Mouse (Mus musculus) brain, adult 2 months (tissue): Measurements from ENCODE around the gene Slc30a7.

Experiments used
- DNase-seq: peaks from one replicate; pipeline ENCODE4 v3.0.0; 2011; ENCODE audit warnings: low read depth, low spot score

The Slc30a7 gene

DNA sequence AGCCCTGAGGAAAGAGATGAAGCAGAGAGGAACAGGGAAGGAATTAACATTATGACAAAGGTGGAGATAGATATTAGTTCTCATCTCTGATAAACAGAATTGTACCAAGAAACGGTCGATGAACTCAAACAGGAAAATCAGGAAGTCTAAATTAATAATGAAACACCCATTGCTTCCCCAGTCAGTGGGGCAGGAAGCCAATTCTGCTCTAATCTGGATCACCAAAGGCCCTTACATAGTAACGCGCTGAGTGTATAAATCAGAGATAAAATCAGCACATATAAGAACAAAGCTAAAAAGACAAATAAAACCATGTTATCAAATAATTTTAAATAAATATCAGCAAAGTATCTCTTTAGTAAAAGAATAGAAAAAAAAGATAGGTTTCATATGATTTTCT is 15.1 kb downstream of the Slc30a7 start:
- no peak for DNase-seq

- DNase-seq: peak; percentile 10
Measured at GRCm38 (mm10) chr3:115985183-115985892, 21.9 kb downstream of the Slc30a7 start.

DNA sequence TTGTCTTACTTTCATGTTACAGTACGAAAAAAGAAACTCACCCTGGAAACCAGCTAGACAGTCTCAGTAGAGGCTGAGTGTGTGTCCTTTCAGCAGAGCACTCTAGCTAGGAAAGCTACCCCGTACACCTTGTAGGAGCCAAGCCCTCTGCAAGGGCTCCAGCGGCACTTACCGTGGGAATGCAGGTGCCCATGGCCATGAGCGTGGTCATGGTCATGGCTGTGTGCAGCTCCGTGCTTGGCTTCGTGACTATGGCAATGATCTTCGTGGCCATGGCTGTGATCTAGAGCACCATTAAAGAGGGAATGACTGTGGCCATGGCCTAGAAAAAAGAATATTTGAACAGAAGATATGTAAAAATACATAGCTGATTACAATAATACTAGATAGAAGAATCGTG is 22.6 kb downstream of the Slc30a7 start:
- no peak for DNase-seq

GRCm38 (mm10) chr3:115983217-115983616 is 24.0 kb downstream of the Slc30a7 start:
- DNase-seq: peak; percentile 24

DNA sequence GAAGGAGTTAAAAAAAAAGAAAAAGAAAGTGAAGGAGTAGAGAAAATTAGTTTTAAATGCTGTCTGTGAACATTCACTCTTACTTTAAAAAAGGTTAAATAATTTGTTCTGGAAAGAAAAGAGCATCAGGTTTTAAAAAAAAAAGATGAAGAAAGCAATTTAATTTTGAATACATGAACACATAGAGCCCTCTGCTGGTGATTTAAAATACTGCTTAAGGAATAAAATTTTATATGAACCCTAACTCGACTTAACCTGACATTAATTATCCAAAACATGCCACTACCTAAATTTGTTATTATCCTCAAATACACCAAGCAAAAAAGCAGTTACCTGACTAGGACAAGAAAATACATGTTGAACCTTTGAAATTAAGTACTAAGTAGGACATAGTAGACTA is 28.2 kb downstream of the Slc30a7 start:
- DNase-seq: no peak

DNA sequence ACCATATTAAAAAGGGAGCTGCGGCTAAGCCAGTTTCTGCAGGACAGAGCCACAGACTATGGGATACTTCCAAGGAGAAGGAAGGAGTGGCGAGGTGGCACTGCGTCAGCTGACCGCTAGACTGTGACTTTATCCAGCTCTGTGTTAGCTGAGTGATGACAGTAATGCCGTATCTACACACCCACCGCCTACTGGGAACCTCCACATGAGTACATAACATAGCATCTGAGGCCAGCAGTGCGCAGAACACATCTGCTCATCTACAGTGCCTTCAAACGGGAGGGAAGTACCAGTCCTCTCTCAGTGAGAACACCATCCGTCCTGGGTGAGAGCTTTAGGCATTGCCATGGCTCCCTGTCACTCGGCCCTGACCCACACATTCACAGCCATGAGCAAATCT is 32.2 kb downstream of the Slc30a7 start:
- no peak for DNase-seq

DNA sequence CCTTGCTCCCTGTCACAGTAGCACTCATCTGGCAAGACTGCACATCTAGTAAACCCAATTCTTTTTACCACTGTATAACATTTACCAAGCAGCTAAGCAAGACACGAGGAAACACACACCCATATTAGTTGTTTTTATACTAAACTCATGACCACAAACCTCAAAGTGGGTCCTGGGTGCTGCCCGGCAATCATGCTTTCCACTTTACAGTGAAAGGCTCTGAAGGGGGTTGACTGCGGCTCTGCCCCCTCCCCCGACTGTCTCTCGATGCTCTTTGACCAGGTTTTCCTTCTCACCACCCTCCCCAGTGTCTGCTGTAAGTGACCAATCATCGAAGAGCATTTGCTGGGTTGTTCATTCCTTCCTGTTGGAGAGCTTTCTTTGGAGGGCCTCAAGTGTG is 33.0 kb downstream of the Slc30a7 start:
- no peak for DNase-seq

- DNase-seq: no peak
Measured at GRCm38 (mm10) chr3:115971891-115972646, 35.1 kb downstream of the Slc30a7 start.

- DNase-seq: no peak
Measured at GRCm38 (mm10) chr3:115971045-115971785, 36.0 kb downstream of the Slc30a7 start.

GRCm38 (mm10) chr3:115968745-115969530 is 38.3 kb downstream of the Slc30a7 start:
- DNase-seq: peak; percentile 21

DNA sequence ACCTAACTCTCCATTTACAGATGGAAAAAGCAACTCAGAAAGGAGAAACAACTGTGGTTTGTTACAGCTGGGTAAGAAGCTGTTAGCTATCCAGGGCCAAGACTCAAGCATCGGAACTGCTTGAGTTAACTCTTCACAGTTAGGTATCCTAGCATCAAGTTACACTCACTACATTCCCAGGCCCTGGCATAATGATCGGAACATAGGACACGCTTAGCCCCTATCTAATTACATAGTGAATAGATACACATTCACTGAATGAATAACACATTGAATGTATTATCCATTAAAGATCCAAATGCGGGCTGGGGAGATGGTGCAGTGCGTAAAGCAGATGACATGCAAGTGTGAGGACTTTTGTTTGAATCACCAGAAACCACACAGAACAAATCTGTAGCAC is 43.1 kb downstream of the Slc30a7 start:
- DNase-seq: no peak

DNA sequence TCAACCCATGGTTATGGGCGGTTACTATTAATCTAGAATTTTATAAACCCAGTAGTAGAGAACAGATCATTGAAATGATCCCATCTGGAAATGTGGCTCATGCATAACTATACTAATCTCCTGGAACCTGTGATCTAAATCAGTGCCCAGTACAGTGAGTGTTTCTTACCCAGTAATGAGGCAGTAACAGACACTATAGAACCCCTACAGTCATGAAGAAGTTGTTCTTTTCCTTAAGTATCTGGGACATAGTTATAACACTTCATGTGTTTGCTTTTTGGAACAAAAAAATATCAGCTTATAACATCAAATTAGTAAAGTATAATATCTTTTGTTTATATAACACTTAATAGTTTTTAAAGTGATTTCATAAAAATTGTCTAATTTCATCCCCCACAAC is 43.6 kb downstream of the Slc30a7 start:
- DNase-seq: no peak

DNA sequence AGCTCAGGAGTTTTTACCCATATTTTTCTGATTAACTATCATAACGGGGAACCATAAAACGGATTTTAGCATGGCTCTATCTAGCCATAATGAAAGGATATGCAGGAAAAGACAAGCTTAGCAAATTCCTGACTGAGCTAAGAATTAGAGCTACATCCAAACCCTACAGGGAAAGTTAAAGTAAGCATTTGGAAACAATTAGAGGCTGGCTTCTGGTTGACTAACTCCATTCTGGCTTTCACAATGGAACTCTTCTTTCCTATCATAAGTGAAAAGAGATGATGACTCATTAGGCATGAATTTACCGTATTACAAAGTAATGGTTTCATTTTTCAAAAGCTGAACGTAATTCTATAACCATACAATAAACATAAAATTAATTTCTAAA is 45.2 kb downstream of the Slc30a7 start:
- DNase-seq: no peak

DNA sequence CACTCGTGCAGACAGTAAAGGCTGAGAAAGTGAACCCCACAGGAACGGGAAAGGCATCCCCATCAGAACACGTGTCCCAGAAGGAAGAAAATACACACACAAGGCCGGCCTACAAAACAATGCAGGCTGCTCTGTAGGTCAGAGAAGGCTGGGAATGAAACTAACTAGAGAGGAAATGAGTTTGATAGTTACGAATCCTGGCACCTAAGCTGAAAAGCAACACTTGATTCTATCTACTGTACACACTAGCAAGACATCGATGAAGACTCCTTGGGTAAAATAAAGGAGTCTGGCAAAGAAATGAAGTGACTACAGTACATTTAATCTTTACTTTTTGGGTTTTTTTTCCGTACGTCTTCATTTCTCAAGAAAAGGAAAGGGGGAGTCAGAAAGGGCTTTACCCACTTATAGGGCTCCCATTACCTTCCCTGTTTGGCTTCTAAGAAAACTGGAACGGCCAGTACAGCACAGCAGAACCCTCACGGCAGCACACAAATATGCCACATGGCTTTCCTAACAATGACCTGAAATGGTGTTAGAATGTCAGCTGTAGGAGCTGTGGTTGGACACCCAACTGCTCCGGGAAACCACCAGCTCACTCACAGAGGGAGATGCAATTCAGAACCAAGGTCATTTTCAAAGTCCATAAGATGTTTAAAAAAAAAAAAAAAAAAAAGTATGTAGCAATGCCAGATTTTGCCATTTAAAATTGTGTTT is 45.7 kb downstream of the Slc30a7 start:
- no peak for DNase-seq

DNA sequence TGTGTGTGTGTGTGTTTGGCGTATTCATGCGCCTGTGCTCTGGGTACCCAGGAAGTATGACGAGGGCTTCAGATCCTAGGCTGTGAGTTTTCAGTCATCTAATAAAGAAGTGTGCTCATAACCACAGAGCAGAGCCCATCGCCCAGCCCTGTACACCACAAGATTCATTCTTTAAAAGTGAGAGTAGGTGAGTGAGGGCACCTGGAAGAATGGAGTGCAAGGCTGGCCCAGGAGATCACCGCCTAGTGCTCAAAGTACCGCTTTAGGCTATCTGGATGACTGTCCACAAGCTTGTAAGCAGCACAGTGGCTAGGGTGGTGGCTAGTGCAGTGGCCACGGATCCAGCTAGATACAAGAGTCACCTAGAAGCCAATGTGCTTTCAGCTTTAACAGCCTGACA is 50.0 kb downstream of the Slc30a7 start:
- no peak for DNase-seq

GRCm38 (mm10) chr3:115953088-115953487 is 54.1 kb downstream of the Slc30a7 start:
- DNase-seq: no peak

- DNase-seq: no peak
Measured at GRCm38 (mm10) chr3:115952356-115952755, 54.9 kb downstream of the Slc30a7 start.

DNA sequence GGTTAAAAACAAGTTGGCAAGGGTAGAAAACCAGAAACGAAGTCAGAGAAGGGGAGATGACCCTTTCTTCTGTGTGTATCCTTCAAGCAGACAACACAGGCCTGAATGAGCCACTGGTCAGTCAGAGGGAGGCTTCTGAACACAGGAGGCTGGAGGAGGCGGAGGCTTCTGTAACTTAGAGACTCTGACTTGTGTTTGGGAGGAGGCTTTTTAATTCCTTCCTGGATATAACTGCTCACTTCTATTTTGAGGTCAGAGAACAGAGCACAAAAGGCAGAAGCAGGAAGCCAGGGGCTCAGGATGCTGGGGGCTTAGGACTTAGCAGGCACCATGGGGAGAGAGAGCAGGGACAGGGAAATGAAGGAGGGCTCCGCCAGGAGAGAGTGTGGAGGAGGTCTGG is 56.0 kb downstream of the Slc30a7 start:
- DNase-seq: no peak

GRCm38 (mm10) chr3:115949921-115950877 is 57.0 kb downstream of the Slc30a7 start:
- DNase-seq: peak; percentile 76
